Mouse (Mus musculus): ENCODE measurements at regions not wholly inside any gene's neighbourhood (a gene's known extent, or its start where the extent isn't known, plus 50 kb on each side); places are given as distances from the start of the nearest gene placed in this dataset.

DNA sequence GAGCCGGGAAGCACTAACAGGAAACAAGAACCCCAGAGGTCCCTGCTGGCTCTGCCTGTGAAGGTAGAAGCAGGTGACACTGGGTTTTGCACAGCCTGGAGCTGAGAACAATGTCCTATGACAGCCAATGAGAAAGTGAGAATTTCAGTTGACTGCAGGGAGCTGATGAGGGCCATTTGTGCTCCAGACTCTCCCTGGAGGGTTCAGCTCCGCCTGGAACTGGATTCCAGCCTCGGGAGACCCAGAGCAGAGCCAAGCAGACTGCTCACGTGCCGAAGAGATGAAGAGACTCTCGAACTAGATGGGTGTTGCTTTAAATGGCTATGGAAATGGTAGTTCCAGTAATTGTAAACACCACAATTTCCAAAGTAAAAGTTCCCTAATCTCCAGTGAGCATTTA, 93.5 kb downstream of the Cand1 start:
- Histone ChIP-seq H3K9ac (no peak overlapping the region), H3K36me3 (no peaks in the 10 kb centered on the region), H3K9me3 (no peaks in the 10 kb centered on the region), H3K27me3 (replicated peaks) (no peaks in the 10 kb centered on the region), H3K4me3 (replicated peaks) (no peak overlapping the region), H3K4me2 (replicated peaks) (no peak overlapping the region), H3K4me1 (replicated peaks) (no peaks in the 10 kb centered on the region), H3K27ac (no peak overlapping the region)
- 58% methylated on average over 6 of the region's 6 CpGs for WGBS
- ATAC-seq = no peak

DNA sequence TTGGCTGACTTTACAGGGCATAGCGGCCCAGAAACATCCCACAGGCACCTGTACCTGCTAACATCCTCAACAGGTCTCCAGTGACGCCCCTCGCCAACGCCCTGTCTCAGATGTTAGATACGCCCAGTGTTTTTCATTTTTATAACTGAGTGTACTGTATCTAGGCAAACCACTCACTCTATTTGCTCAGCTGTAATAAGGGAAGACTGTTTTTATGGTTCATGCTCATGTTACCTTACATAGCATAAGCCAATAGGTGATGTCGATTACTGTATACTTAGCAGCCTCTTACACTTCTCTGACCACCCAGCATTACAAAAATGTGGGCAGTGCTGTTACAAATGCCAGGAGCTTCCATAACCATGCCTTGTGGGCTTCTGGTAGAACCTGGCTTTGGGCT, 97.0 kb downstream of the Cand1 start:
- no peaks in the 10 kb centered on the region for H3K27me3 ChIP-seq (replicated peaks)
- H3K9ac ChIP-seq = no peak overlapping the region
- WGBS = 89% methylated on average over 6 of the region's 6 CpGs
- no peak overlapping the region for H3K27ac ChIP-seq
- H3K9me3 ChIP-seq = no peaks in the 10 kb centered on the region
- no peak overlapping the region for H3K4me2 ChIP-seq (replicated peaks)
- ATAC-seq = peak; percentile 71
- no peaks in the 10 kb centered on the region for H3K4me1 ChIP-seq (replicated peaks)
- no peak overlapping the region for H3K4me3 ChIP-seq (replicated peaks)
- H3K36me3 ChIP-seq = no peaks in the 10 kb centered on the region

DNA sequence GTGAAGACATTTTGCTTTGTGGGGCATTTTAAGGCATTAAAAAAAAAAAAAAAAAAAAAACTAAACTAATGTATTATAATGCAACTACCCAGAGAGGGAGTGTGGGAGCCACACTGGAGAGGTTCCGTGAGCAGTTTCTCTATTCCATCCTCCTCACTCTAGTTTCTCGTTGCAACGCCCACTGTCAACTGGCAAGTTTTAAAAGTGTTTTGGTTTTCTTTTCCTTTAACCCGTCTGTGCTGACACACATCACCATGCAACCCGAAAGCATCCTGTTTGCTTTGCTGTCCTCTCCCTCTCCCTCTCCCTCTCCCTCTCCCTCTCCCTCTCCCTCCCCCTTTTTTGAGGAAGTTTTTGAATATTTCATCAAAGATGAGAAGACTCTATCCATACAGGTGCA, 97.5 kb downstream of the Cand1 start:
- ATAC-seq = no peak
- Histone ChIP-seq H3K9me3 (no peaks in the 10 kb centered on the region), H3K36me3 (no peaks in the 10 kb centered on the region), H3K4me1 (replicated peaks) (no peaks in the 10 kb centered on the region), H3K4me3 (replicated peaks) (no peak overlapping the region), H3K4me2 (replicated peaks) (no peak overlapping the region), H3K27ac (no peak overlapping the region), H3K9ac (no peak overlapping the region), H3K27me3 (replicated peaks) (no peaks in the 10 kb centered on the region)
- WGBS = 76% methylated on average over 5 of the region's 5 CpGs

DNA sequence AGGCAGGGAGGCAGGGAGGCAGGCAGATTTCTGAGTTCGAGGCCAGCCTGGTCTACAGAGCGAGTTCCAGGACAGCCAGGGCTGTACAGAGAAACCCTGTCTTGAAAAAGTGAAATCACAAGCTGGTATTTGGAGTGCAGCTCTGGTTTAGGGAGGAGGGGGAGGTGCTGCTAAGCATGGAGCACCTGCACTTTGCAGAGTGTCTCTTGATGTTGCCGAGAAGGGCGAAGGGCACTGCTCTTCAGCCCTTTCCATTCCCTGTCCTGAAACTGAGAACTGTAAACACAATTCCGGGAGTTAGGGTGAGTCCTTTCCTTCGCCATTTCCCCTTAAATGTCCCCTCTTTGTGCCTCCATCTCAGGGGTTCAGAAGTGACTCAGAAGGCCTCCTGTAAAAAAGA, 101.6 kb downstream of the Cand1 start:
- Histone ChIP-seq H3K4me2 (replicated peaks) (no peak overlapping the region), H3K27me3 (replicated peaks) (no peaks in the 10 kb centered on the region), H3K36me3 (no peaks in the 10 kb centered on the region), H3K9me3 (no peaks in the 10 kb centered on the region), H3K4me1 (replicated peaks) (0 out of 2 replicates have a peak, but pooled peaks cover 7% of the 10 kb centered on the region), H3K4me3 (replicated peaks) (no peak overlapping the region), H3K9ac (no peak overlapping the region), H3K27ac (no peak overlapping the region)
- ATAC-seq = 0 out of 2 replicates have a peak, but pooled peaks have one; percentile 37
- 46% methylated on average over 6 of the region's 6 CpGs for WGBS

DNA sequence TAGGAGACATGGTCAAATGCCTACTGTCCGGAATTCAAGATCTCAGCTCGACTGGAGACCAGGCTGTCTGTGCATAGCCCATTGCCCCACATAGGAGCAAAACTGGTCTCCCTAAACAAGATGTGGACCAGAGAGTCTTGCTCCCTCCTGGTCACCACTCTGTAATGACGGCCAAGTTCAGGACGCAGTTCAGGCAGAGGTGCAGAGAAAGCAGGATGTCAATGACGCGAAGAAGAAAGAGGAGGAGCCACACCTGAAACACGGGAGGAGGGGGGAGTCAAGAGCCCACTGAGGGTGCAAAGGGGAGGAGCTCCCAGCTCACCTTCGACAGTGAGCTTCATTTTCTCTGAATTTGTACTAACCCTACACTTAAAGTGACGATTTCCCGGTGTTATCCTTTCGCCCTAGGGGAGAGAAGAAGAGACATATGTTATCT, 104.3 kb downstream of the Cand1 start:
- 30% methylated on average over 11 of the region's 11 CpGs for WGBS
- ATAC-seq = peak; percentile 16; the same call in 1 of the 2 replicates

DNA sequence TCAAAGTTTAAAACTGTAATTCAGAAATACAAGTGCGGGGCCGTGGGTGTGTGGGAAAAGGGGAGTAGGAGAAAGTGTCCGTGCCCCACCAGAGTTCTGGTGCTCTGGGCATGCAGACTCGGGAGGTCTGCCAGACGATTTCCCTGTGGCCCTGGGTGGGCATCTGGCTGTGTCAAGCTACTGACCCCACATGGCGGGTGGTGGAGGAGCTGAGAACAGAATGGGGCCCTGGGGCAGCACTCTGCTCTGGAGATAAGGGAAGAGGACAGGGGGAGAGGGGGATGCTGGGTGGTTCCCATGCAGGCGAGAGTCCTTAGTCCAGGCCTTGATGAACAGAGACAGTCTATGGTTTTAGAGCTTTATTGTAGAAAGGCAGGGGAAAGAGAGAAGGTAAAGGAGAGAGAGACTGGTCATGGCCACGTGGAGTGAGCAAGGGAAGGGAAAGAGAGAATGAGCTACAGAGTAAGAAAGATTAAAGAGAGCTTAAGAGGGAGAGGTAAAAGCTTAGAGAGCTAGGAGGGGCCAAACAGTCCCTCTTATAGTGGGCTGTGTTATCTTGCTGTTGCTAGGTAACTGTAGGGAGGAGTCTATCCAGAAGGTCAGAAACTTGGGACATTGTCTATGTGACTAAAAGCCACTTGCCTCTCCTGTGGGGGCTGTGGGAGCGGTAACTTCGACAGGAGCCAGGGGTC, 104.9 kb downstream of the Cand1 start:
- Histone ChIP-seq H3K9me3 (no peaks in the 10 kb centered on the region), H3K4me1 (replicated peaks) (0 out of 2 replicates have a peak, but pooled peaks cover 10% of the 10 kb centered on the region), H3K4me2 (replicated peaks) (peak overlapping the region; percentile 37), H3K36me3 (no peaks in the 10 kb centered on the region), H3K27me3 (replicated peaks) (no peaks in the 10 kb centered on the region), H3K4me3 (replicated peaks) (no peak overlapping the region), H3K27ac (no peak overlapping the region), H3K9ac (no peak overlapping the region)
- ATAC-seq = peak; percentile 71
- 43% methylated on average over 10 of the region's 10 CpGs for WGBS

More for the DNA sequence above, 104.3 kb downstream of the Cand1 start:
- Histone ChIP-seq H3K36me3 (no peaks in the 10 kb centered on the region), H3K9ac (no peak overlapping the region), H3K4me3 (replicated peaks) (no peak overlapping the region), H3K9me3 (no peaks in the 10 kb centered on the region), H3K4me2 (replicated peaks) (peak overlapping the region; percentile 37), H3K4me1 (replicated peaks) (0 out of 2 replicates have a peak, but pooled peaks cover 10% of the 10 kb centered on the region), H3K27me3 (replicated peaks) (no peaks in the 10 kb centered on the region), H3K27ac (no peak overlapping the region)

DNA sequence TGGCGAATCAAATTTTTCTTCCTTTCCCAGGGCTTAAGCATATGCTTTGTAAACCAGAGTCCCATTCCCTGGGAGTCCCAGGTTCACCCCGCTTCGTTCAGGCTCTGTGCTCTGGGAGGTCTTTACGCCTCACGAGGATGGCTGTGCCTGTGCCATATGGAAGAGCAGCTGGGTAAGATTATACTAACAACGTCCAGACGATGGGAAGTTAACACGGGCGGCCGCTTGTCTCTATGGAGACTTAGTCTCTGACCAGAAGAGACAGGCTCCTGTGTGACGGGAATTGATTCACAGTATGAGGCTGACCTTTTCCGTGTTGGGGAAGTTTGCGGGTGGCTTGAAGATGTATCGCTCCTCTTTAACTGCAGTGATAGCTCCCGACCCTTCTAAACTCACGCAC, 107.9 kb downstream of the Cand1 start:
- Histone ChIP-seq H3K9me3 (no peaks in the 10 kb centered on the region), H3K36me3 (no peaks in the 10 kb centered on the region), H3K4me3 (replicated peaks) (no peak overlapping the region), H3K4me1 (replicated peaks) (0 out of 2 replicates have a peak, but pooled peaks cover 10% of the 10 kb centered on the region), H3K9ac (no peak overlapping the region), H3K27me3 (replicated peaks) (no peaks in the 10 kb centered on the region), H3K4me2 (replicated peaks) (peak overlapping the region; percentile 33), H3K27ac (no peak overlapping the region)
- 30% methylated on average over 16 of the region's 16 CpGs for WGBS
- 0 out of 2 replicates have a peak, but pooled peaks have one; percentile 18 for ATAC-seq

DNA sequence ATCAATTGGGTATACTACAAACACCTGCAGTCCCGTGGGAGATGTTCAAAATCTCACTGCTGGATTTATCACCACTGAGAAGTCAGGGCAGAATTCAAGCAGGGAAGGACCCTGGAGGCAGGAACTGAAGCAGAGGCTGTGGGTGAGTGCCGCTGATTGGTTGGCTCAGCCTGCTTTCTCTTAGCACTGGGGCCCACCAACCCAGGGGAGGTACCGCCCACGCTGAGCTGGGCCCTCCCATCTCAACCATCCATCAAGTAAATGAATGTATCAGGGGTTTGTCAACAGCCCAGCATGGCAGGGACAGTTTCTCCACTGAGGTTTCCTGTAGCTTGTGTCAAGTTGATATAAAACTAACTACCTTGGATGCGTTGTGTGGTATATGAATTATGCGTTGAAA, 109.2 kb downstream of the Cand1 start:
- no peak overlapping the region for H3K4me2 ChIP-seq (replicated peaks)
- no peak overlapping the region for H3K9ac ChIP-seq
- no peaks in the 10 kb centered on the region for H3K9me3 ChIP-seq
- 0 out of 2 replicates have a peak, but pooled peaks cover 10% of the 10 kb centered on the region for H3K4me1 ChIP-seq (replicated peaks)
- ATAC-seq = no peak
- no peak overlapping the region for H3K4me3 ChIP-seq (replicated peaks)
- WGBS = 80% methylated on average over 6 of the region's 6 CpGs
- H3K27me3 ChIP-seq (replicated peaks) = no peaks in the 10 kb centered on the region
- no peaks in the 10 kb centered on the region for H3K36me3 ChIP-seq
- no peak overlapping the region for H3K27ac ChIP-seq

DNA sequence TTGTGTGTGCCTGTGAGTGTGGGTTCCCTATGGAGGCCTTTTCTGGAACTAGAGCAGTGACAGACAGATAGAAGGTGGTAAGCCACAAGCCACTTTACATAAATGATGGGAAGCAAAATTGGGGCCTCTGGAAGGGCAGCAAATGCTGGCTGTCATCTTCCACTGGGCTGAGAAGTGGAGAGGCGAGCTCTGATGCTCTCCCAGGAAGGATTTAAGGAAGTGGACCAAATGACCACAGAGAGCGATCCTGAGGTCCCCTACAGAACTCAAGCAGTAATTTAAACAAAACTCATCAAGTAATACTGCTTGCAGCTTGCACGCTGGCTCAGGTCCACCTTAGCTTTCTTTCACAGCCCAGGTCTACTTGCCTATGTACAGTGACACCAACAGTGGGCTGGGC, 111.8 kb downstream of the Cand1 start:
- 0 out of 2 replicates have a peak, but pooled peaks cover 3% of the 10 kb centered on the region for H3K4me1 ChIP-seq (replicated peaks)
- WGBS = 81% methylated on average over 3 of the region's 3 CpGs

DNA sequence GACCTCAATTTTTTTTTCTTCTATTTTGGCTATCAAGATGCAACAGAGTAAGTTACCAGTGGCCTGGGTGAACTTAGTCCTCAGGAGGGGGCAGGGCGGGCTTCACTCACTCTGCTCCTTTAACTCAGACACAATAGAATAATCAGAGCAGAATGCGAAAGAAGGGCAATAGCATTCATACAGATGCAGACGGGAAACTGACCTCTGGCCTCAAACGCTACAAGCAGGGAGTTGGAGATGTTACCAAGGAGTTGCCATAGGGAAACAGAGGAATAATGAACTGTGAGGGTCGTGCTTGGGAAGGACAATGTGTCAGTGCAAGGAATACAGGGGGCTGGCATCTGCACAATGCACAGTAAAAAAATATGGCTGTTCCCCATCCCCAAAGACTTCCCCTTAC, 116.3 kb downstream of the Cand1 start:
- Histone ChIP-seq H3K27me3 (replicated peaks) (no peaks in the 10 kb centered on the region), H3K4me1 (replicated peaks) (no peaks in the 10 kb centered on the region), H3K36me3 (no peaks in the 10 kb centered on the region), H3K4me3 (replicated peaks) (no peak overlapping the region), H3K9me3 (no peaks in the 10 kb centered on the region), H3K9ac (no peak overlapping the region), H3K4me2 (replicated peaks) (no peak overlapping the region), H3K27ac (no peak overlapping the region)
- ATAC-seq = no peak
- WGBS = 72% methylated on average over 5 of the region's 5 CpGs

More for the DNA sequence above, 111.8 kb downstream of the Cand1 start:
- no peak for ATAC-seq
- Histone ChIP-seq H3K27me3 (replicated peaks) (no peaks in the 10 kb centered on the region), H3K9ac (no peak overlapping the region), H3K9me3 (no peaks in the 10 kb centered on the region), H3K36me3 (no peaks in the 10 kb centered on the region), H3K4me2 (replicated peaks) (no peak overlapping the region), H3K27ac (no peak overlapping the region), H3K4me3 (replicated peaks) (no peak overlapping the region)

DNA sequence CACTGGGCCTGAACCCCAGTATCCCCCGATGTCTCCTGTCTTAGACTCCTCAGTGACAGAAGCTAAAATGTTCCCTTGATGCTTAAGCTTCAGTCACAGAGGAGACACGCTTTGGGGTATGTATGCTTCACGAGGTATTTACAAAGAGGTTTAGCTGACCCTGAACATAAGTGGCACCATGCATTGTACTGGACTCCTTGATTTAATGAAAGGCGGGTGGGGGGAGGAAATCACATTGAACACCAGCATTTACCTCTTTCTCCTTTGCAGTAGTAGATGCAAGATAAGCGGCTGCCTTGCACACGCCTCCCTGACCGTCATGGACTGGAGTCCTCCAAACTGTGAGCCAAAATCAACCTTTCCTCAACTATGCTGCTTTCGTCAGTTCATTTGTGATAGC, 117.5 kb downstream of the Cand1 start:
- no peak overlapping the region for H3K4me2 ChIP-seq (replicated peaks)
- H3K4me3 ChIP-seq (replicated peaks) = no peak overlapping the region
- H3K9ac ChIP-seq = no peak overlapping the region
- WGBS = 94% methylated on average over 8 of the region's 8 CpGs
- H3K27me3 ChIP-seq (replicated peaks) = no peaks in the 10 kb centered on the region
- H3K9me3 ChIP-seq = no peaks in the 10 kb centered on the region
- H3K4me1 ChIP-seq (replicated peaks) = no peaks in the 10 kb centered on the region
- no peaks in the 10 kb centered on the region for H3K36me3 ChIP-seq
- ATAC-seq = no peak
- no peak overlapping the region for H3K27ac ChIP-seq

DNA sequence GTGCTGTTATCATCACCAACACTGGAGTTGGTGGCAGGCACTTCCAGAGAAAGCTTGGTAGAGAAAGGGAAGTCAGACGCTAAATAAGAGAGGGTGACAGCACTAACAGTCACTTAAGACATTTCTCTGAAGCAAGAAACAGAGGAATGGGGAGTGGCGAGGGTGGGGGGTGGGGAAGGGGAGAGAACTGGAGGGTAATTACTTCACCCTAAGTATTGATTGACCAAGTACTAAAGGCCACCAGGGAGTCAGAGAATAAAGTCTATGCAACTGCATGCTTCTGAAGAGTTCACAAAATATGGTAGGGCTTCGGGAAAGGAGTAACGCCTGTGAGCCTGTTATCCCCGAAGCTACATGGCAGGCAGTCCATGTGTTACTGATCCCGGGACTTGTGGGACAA, 118.3 kb downstream of the Cand1 start:
- Histone ChIP-seq H3K27ac (no peak overlapping the region), H3K9me3 (no peaks in the 10 kb centered on the region), H3K4me1 (replicated peaks) (no peaks in the 10 kb centered on the region), H3K4me3 (replicated peaks) (no peak overlapping the region), H3K9ac (no peak overlapping the region), H3K36me3 (no peaks in the 10 kb centered on the region), H3K27me3 (replicated peaks) (no peaks in the 10 kb centered on the region), H3K4me2 (replicated peaks) (no peak overlapping the region)
- 61% methylated on average over 6 of the region's 6 CpGs for WGBS
- peak; percentile 58 for ATAC-seq

DNA sequence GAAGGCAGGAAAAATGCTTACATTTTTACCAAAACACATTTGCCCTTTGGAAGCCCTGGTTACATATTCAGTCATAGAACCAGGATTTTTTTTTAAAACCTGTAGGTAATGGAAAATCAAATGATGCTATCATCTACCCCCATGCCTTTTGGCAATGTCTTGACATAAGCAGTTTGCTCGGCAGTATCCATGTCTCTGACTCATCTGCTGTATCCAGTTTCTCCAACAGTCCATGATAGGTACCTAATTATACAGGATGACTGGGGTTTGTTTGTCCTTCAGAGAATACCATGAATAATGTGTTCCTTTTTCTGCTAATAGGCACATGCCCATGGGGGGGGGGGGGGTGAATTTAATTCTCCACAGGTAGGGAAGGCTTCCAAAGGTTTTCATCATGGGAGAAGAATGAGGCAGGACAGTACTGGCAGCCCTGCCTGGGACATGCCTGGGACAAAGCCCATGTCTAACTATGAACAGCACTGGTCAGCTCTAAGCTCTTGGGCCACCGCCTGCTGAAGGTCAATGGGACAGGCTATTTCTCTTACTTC, 122.9 kb downstream of the Cand1 start:
- Histone ChIP-seq H3K9ac (no peak overlapping the region), H3K4me1 (replicated peaks) (no peaks in the 10 kb centered on the region), H3K9me3 (no peaks in the 10 kb centered on the region), H3K4me3 (replicated peaks) (no peak overlapping the region), H3K27ac (no peak overlapping the region), H3K4me2 (replicated peaks) (no peak overlapping the region), H3K36me3 (no peaks in the 10 kb centered on the region), H3K27me3 (replicated peaks) (no peaks in the 10 kb centered on the region)
- WGBS = 70% methylated on average over 2 of the region's 2 CpGs
- no peak for ATAC-seq
